Mouse (Mus musculus) kidney, adult 2 months (tissue): ENCODE measurements around the gene Slc51a. TPM values are rescaled to one million over a fixed set of nuclear protein-coding genes. Genes with fewer than 3 reads are reported as not detected.

Source experiments
- DNase-seq: peaks from one replicate; pipeline ENCODE4 v3.0.0; 2021
- H3K27ac ChIP-seq: fragments of 200-500 bp; 2 replicates; pipeline ENCODE4 v1.5.1; 2012; ENCODE audit warnings: low read depth, low read length, control low read depth, inconsistent platforms; ENCODE audit not compliant: insufficient read depth
- H3K27me3 ChIP-seq: fragments of 200-500 bp; replicated peaks from 2 replicates; pipeline ENCODE4 v1.6.1; 2012; ENCODE audit warnings: mild to moderate bottlenecking, moderate library complexity, low read length, inconsistent platforms; ENCODE audit not compliant: control insufficient read depth, insufficient read depth
- H3K36me3 ChIP-seq: fragments of 200-500 bp; 2 replicates; pipeline ENCODE4 v1.6.1; 2012; ENCODE audit warnings: mild to moderate bottlenecking, moderate library complexity, low read length, inconsistent platforms; ENCODE audit not compliant: control insufficient read depth, insufficient read depth
- H3K4me1 ChIP-seq: fragments of 200-500 bp; 2 replicates; pipeline ENCODE4 v1.6.1; 2011; ENCODE audit warnings: low read length; ENCODE audit not compliant: control insufficient read depth, insufficient read depth
- H3K4me3 ChIP-seq: fragments of 200-500 bp; 2 replicates; pipeline ENCODE4 v1.5.1; 2011; ENCODE audit warnings: mild to moderate bottlenecking, low read depth, low read length, control low read depth; ENCODE audit not compliant: insufficient read depth
- CTCF ChIP-seq: fragments of 200-500 bp; conservative IDR thresholded peaks from 2 replicates; pipeline ENCODE4 v1.5.1; 2011; ENCODE audit warnings: low read depth, mild to moderate bottlenecking, control low read depth, low read length, moderate library complexity, mixed read lengths; ENCODE audit not compliant: insufficient read depth, insufficient read length
- POLR2A ChIP-seq: fragments of 200-500 bp; IDR thresholded peaks from one replicate; pipeline ENCODE4 v1.6.1; 2011; ENCODE audit warnings: low read depth, low read length, control low read depth
- WGBS: fragments of 180-500 bp; shearing (Covaris S2); methylation state at CpG from one replicate; pipeline ENCODE4 v1.1.7; 2018; 5-methylcytosine and 5-hydroxymethylcytosine counted together
- polyA plus RNA-seq: library from polyadenylated mRNA; depleted of rRNA; stranded (reverse); fragments of >200 nt; gene quantifications from 2 replicates; pipeline ENCODE4 v1.2.3, GENCODE M21; 2012

Gene Slc51a
- polyA plus RNA-seq, 1 experiment: 97.3 TPM

DNA sequence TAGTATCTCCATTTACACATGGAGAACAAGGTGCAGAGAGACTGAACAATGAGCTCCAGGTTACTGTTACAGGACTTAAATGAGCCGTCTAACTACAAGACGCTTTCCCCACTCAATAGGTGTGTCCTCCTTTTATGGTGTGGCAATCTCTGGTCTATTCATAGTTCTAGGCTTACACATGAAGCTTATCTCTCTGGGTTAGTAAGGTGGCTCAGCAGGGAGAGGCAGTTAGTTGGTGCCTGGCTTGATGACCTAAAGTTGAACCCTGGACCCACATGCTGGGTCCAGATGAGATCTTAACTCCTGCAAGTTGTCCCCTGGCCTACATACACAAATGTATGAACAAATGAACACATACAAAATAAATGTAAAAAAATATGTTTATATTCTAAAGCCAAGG, 24.3 kb downstream of the Slc51a start:
- H3K4me1 ChIP-seq: no peaks in the 10 kb centered on the region
- DNase-seq: no peak
- no peaks in the 10 kb centered on the region for H3K27me3 ChIP-seq
- no peak overlapping the region for H3K4me3 ChIP-seq
- H3K36me3 ChIP-seq: peaks cover 3% of the 10 kb centered on the region
- H3K27ac ChIP-seq: no peak overlapping the region
- TF ChIP-seq CTCF (no peak), POLR2A (no peak)
- 83% methylated on average over 2 of the region's 2 CpGs for WGBS

DNA sequence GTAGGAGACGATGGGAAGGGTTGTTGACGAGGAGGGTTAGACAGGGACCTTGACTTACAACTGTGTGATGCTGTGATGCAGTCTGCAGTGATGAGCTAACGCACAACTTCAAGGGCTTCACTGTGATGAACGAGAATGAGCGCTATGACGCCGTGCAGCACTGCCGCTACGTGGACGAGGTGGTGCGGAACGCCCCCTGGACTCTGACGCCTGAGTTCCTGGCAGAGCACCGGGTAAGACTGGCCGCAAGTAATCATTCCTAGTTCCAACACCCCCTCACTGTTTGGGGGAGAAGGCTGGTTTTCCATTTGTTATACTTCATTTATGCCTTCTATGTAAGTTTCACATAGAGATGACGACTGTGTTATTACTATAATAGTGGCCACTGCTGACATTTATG, 24.7 kb downstream of the Slc51a start:
- no peak overlapping the region for H3K27ac ChIP-seq
- 86% methylated on average over 16 of the region's 16 CpGs for WGBS

DNA sequence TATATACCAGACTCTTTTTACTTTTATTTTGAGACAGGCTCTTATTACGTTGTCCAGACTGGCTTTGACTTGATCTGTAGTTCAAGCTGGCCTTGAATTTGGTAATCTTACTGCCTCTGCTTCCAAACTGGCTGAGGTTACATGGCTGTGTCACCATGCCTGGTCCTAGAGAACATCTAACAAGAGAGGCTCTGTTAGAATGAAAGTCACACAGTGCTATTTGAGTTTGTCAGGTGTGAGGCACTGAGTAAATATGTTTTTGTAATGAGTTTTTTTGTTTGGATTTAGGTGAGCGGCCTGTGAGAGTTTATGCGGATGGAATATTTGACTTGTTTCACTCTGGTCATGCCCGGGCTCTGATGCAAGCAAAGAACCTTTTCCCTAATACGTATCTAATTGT, 26.0 kb downstream of the Slc51a start:
- DNase-seq: no peak
- H3K4me1 ChIP-seq: no peaks in the 10 kb centered on the region
- H3K27me3 ChIP-seq: no peaks in the 10 kb centered on the region
- no peak overlapping the region for H3K27ac ChIP-seq
- no peak overlapping the region for H3K4me3 ChIP-seq
- no peak for TF ChIP-seq CTCF
- TF ChIP-seq POLR2A: no peak
- WGBS: 90% methylated on average over 5 of the region's 5 CpGs
- H3K36me3 ChIP-seq: peaks cover 3% of the 10 kb centered on the region

More for the DNA sequence above, 24.7 kb downstream of the Slc51a start:
- peaks cover 3% of the 10 kb centered on the region for H3K36me3 ChIP-seq
- no peaks in the 10 kb centered on the region for H3K4me1 ChIP-seq
- no peak for DNase-seq
- no peak for TF ChIP-seq CTCF
- TF ChIP-seq POLR2A: no peak
- H3K4me3 ChIP-seq: no peak overlapping the region
- no peaks in the 10 kb centered on the region for H3K27me3 ChIP-seq

DNA sequence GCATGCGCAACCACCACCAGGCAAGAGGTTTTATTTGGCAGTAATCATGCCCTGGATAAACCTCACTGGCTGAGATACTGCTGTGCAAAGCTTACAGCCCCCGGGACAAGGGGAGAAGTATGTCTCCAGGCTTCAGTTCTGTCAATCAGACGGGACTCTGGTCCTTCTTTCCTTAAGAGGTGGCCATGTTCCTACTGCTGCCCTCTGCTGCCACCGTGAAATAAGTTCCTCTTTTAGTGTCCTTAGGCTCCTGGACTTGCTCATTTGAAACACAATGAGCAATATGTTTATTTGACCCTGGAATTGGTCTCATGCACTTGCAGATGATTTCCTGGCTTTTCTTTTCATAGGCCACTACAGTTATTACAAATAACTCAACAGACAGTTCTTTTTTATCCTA, 27.2 kb downstream of the Slc51a start:
- Histone ChIP-seq H3K27ac (no peak overlapping the region), H3K4me3 (no peak overlapping the region), H3K36me3 (peaks cover 3% of the 10 kb centered on the region), H3K4me1 (no peaks in the 10 kb centered on the region), H3K27me3 (no peaks in the 10 kb centered on the region)
- WGBS: 64% methylated on average over 4 of the region's 4 CpGs
- TF ChIP-seq POLR2A (no peak), CTCF (peak; percentile 32; the same call in 1 of the 2 replicates)
- no peak for DNase-seq

DNA sequence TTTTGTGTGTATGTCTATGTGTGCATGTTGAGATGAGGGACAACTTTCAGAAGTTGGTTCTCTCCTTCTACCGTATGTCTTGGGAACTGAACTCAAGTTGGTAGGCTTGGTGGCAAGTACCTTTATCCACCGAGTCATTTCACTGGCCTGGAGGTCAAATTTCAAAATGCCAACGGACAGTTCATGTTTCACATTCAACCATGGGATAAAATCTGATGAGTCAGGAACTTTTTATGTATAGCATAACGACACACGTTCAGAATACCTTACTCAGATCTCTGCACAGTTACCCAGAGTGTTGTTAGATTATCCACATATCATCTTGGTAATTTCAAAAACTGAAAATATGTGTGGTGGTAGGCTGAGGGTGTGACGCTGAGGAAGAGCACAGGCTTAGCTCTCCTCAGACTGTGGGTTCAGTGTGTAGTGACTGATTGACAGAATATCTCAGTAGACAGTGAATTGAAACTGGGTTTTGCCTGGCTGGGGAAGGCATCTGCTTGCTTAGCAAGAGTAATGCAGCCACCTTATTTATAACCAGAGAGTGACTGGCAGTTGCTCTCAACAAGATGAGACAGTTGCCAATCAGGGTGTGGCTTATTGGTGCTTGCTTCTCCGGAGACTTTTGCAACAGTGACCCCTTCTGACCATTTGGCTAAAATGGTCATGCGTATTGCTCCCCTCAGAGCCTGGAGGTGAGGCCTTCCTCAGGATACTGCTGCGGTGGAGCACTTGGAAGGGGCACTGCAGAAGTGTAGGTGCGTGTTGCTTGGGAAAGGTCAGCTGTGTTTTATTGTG, 29.9 kb downstream of the Slc51a start:
- TF ChIP-seq POLR2A: no peak
- TF ChIP-seq CTCF: peak; percentile 78
- 42% methylated on average over 10 of the region's 10 CpGs for WGBS
- H3K4me1 ChIP-seq: 0 out of 2 replicates have a peak, but pooled peaks cover under 1% of the 10 kb centered on the region
- peak; percentile 91 for DNase-seq
- no peak overlapping the region for H3K27ac ChIP-seq
- no peaks in the 10 kb centered on the region for H3K27me3 ChIP-seq
- peaks cover 1% of the 10 kb centered on the region; the same call in 1 of the 2 replicates for H3K36me3 ChIP-seq
- no peak overlapping the region for H3K4me3 ChIP-seq

DNA sequence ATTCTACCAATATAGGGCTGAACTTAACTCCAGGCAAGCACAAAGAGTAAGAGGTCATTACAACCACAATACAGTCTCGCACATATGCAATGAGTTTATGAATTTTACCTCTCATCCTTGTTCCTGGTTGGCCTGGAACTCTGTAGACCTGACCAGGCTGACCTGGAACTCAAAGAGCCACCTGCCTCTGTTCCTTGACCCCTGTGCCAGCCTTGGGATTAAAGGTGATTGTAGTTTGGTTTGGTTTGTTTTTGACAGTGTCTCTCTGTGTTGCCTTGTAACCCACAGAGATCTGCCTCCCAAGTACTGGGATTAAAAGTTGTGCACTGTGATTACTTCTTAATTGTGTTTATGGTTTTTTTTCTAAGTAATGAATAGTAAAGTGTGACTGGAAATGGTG, 30.9 kb downstream of the Slc51a start:
- peak; percentile 60 for DNase-seq
- Histone ChIP-seq H3K4me1 (peaks cover 8% of the 10 kb centered on the region; the same call in 1 of the 2 replicates), H3K27me3 (no peaks in the 10 kb centered on the region), H3K36me3 (no peaks in the 10 kb centered on the region; the same call in 1 of the 2 replicates), H3K27ac (no peak overlapping the region), H3K4me3 (no peak overlapping the region)
- TF ChIP-seq CTCF: no peak
- TF ChIP-seq POLR2A: no peak
- WGBS: 70% methylated on average over 1 of the region's 1 CpGs

DNA sequence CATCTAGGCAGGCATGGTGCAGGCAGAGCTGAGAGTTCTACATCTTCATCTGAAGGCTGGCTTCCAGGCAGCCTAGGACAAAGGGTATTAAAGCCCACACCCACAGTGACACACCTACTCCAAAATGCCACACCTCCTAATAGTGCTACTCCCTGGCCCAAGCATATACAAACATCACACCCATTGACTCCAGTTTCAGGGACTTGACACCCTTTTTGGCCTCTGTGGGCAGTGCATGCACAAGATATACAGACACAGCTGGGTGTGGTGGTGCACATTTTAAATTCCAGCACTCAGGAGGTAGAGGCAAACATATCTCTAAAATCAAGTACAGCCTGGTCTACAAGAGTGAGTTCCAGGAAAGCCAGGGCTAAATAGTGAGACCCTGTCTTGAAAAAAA, 31.6 kb downstream of the Slc51a start:
- Histone ChIP-seq H3K4me1 (peaks cover 11% of the 10 kb centered on the region; the same call in 1 of the 2 replicates), H3K27ac (no peak overlapping the region), H3K4me3 (no peak overlapping the region), H3K36me3 (no peaks in the 10 kb centered on the region; the same call in 1 of the 2 replicates), H3K27me3 (no peaks in the 10 kb centered on the region)
- TF ChIP-seq POLR2A (no peak), CTCF (no peak)
- DNase-seq: no peak
